Mouse (Mus musculus) spleen, adult 2 months (tissue): ENCODE data around the gene Cpvl. TPM values are rescaled to one million over a fixed set of nuclear protein-coding genes. Genes with fewer than 3 reads are reported as not detected.

ENCODE experiments used
- DNase-seq, 2 experiments: peaks; one replicate each; pipeline versions ENCODE4 v3.0.0 to v3.0.0-alpha.2; 2012 to 2021; ENCODE audit warnings: low spot score in 2 of 2, low read depth in 1 of 2
- H3K27ac ChIP-seq: fragments of 200-500 bp; 2 replicates; pipeline ENCODE4 v1.5.1; 2012; ENCODE audit warnings: low read length, inconsistent platforms; ENCODE audit not compliant: insufficient read depth
- H3K27me3 ChIP-seq: fragments of 200-500 bp; 2 replicates; pipeline ENCODE4 v1.6.1; 2012; ENCODE audit warnings: mild to moderate bottlenecking, moderate library complexity, low read length, inconsistent platforms; ENCODE audit not compliant: control insufficient read depth, insufficient read depth
- H3K36me3 ChIP-seq: fragments of 200-500 bp; 2 replicates; pipeline ENCODE4 v1.6.1; 2012; ENCODE audit warnings: mild to moderate bottlenecking, low read length, inconsistent platforms; ENCODE audit not compliant: control insufficient read depth, insufficient read depth
- H3K4me1 ChIP-seq: fragments of 200-500 bp; 2 replicates; pipeline ENCODE4 v1.6.1; 2011; ENCODE audit warnings: inconsistent platforms; ENCODE audit not compliant: control insufficient read depth, insufficient read depth, insufficient read length
- H3K4me3 ChIP-seq: fragments of 200-500 bp; 2 replicates; pipeline ENCODE4 v1.5.1; 2011; ENCODE audit warnings: mild to moderate bottlenecking, inconsistent platforms; ENCODE audit not compliant: insufficient read depth, insufficient read length; ENCODE audit errors: extremely low read depth
- CTCF ChIP-seq: fragments of 200-500 bp; IDR thresholded peaks from 2 replicates; pipeline ENCODE4 v1.5.1; 2011; ENCODE audit warnings: mild to moderate bottlenecking, inconsistent platforms; ENCODE audit not compliant: insufficient read depth, insufficient read length, insufficient replicate concordance; ENCODE audit errors: extremely low read depth
- POLR2A ChIP-seq: fragments of 200-500 bp; IDR thresholded peaks from 2 replicates; pipeline ENCODE4 v1.6.1; 2011; ENCODE audit warnings: low read depth, low read length, inconsistent platforms
- WGBS: fragments of 180-500 bp; shearing (Covaris S2); methylation state at CpG from one replicate; pipeline ENCODE4 v1.1.7; 2018; 5-methylcytosine and 5-hydroxymethylcytosine counted together
- polyA plus RNA-seq: library from polyadenylated mRNA; depleted of rRNA; stranded (reverse); fragments of >200 nt; gene quantifications from 2 replicates; pipeline ENCODE4 v1.2.3, GENCODE M21; 2012

Cpvl gene
- polyA plus RNA-seq, 1 experiment, result not detected

GRCm38 (mm10) chr6:53953348-53953747, 25.1 kb downstream of the Cpvl start:
- 93% methylated on average over 6 of the region's 6 CpGs for WGBS
- DNase-seq, result no peak
- TF ChIP-seq POLR2A, result no peak
- no peak for TF ChIP-seq CTCF
- Histone ChIP-seq H3K27me3 (no peaks in the 10 kb centered on the region), H3K27ac (no peak overlapping the region), H3K4me1 (peaks cover 2% of the 10 kb centered on the region; the same call in 1 of the 2 replicates), H3K36me3 (no peaks in the 10 kb centered on the region), H3K4me3 (no peak overlapping the region)

GRCm38 (mm10) chr6:53951421-53951820, 27.1 kb downstream of the Cpvl start:
- TF ChIP-seq CTCF, result no peak
- TF ChIP-seq POLR2A, result no peak
- Histone ChIP-seq H3K4me3 (no peak overlapping the region), H3K27ac (no peak overlapping the region), H3K27me3 (no peaks in the 10 kb centered on the region), H3K4me1 (peaks cover 2% of the 10 kb centered on the region; the same call in 1 of the 2 replicates), H3K36me3 (no peaks in the 10 kb centered on the region)
- 88% methylated on average over 4 of the region's 4 CpGs for WGBS
- DNase-seq, result no peak

- H3K36me3 ChIP-seq, result no peaks in the 10 kb centered on the region
- no peak overlapping the region for H3K4me3 ChIP-seq
- DNase-seq, result no peak
- WGBS, result 58% methylated on average over 9 of the region's 9 CpGs
- H3K27me3 ChIP-seq, result no peaks in the 10 kb centered on the region
- H3K4me1 ChIP-seq, result peaks cover 2% of the 10 kb centered on the region; the same call in 1 of the 2 replicates
- TF ChIP-seq POLR2A, result no peak
- no peak for TF ChIP-seq CTCF
- no peak overlapping the region for H3K27ac ChIP-seq
Observed at GRCm38 (mm10) chr6:53950876-53951275, 27.6 kb downstream of the Cpvl start.

- no peak for TF ChIP-seq CTCF
- no peak for TF ChIP-seq POLR2A
- Histone ChIP-seq H3K4me1 (peaks cover 2% of the 10 kb centered on the region; the same call in 1 of the 2 replicates), H3K27me3 (no peaks in the 10 kb centered on the region), H3K4me3 (no peak overlapping the region), H3K27ac (no peak overlapping the region), H3K36me3 (no peaks in the 10 kb centered on the region)
- 5% methylated on average over 4 of the region's 4 CpGs for WGBS
- DNase-seq, result no peak
Observed at GRCm38 (mm10) chr6:53948388-53949035, 30.0 kb downstream of the Cpvl start.

GRCm38 (mm10) chr6:53944887-53945286, 33.6 kb downstream of the Cpvl start:
- 90% methylated on average over 5 of the region's 5 CpGs for WGBS
- TF ChIP-seq POLR2A (no peak), CTCF (no peak)
- Histone ChIP-seq H3K36me3 (no peaks in the 10 kb centered on the region), H3K27ac (no peak overlapping the region), H3K4me3 (no peak overlapping the region), H3K4me1 (peaks cover 2% of the 10 kb centered on the region; the same call in 1 of the 2 replicates), H3K27me3 (no peaks in the 10 kb centered on the region)
- no peak for DNase-seq

- Histone ChIP-seq H3K36me3 (no peaks in the 10 kb centered on the region), H3K27me3 (no peaks in the 10 kb centered on the region), H3K4me1 (peaks cover 2% of the 10 kb centered on the region; the same call in 1 of the 2 replicates), H3K4me3 (no peak overlapping the region), H3K27ac (no peak overlapping the region)
- TF ChIP-seq CTCF (no peak), POLR2A (no peak)
- no peak for DNase-seq
- WGBS, result 84% methylated on average over 3 of the region's 3 CpGs
Observed at GRCm38 (mm10) chr6:53944417-53944816, 34.1 kb downstream of the Cpvl start.

GRCm38 (mm10) chr6:53942190-53942831, 36.2 kb downstream of the Cpvl start:
- Histone ChIP-seq H3K36me3 (no peaks in the 10 kb centered on the region), H3K4me3 (no peak overlapping the region), H3K27ac (no peak overlapping the region), H3K27me3 (no peaks in the 10 kb centered on the region), H3K4me1 (no peaks in the 10 kb centered on the region)
- TF ChIP-seq POLR2A (no peak), CTCF (no peak)
- WGBS, result 88% methylated on average over 7 of the region's 7 CpGs
- no peak for DNase-seq
